Mouse (Mus musculus) liver, embryonic 11.5 days (tissue): Measurements from ENCODE around the gene Amt. TPM values are rescaled to one million over a fixed set of nuclear protein-coding genes. Genes with fewer than 3 reads are reported as not detected.
A peak's percentile ranks its signal among the peaks of the same experiment; 100 is the strongest.

Experiments
- ATAC-seq: fragments of 200-750 bp; cut with Nextera tagmentation; replicated peaks from 2 replicates; pipeline ENCODE4 v1.8.0; 2017; ENCODE audit warnings: moderate number of reproducible peaks, mild to moderate bottlenecking, moderate TSS enrichment, moderate library complexity; ENCODE audit not compliant: low FRiP score
- DNase-seq: peaks from one replicate; pipeline ENCODE4 v3.0.0-alpha.2; 2017; ENCODE audit warnings: low spot score
- H3K27ac ChIP-seq: fragments of 300-500 bp; sonication (generic); 2 replicates; pipeline ENCODE4 v1.5.1; 2014; ENCODE audit warnings: mild to moderate bottlenecking, low read depth, low read length, control low read depth
- H3K27me3 ChIP-seq: fragments of 300-500 bp; sonication (generic); replicated peaks from 2 replicates; pipeline ENCODE4 v1.6.1; 2014; ENCODE audit warnings: low read length, mixed read lengths; ENCODE audit not compliant: control insufficient read depth, insufficient read depth
- H3K36me3 ChIP-seq: fragments of 300-500 bp; sonication (generic); 2 replicates; pipeline ENCODE4 v1.6.1; 2014; ENCODE audit warnings: mild to moderate bottlenecking, low read length, moderate library complexity, mixed read lengths; ENCODE audit not compliant: control insufficient read depth, insufficient read depth
- H3K4me1 ChIP-seq: fragments of 300-500 bp; sonication (generic); replicated peaks from 2 replicates; pipeline ENCODE4 v1.6.1; 2014; ENCODE audit warnings: low read length, mixed read lengths; ENCODE audit not compliant: control insufficient read depth, insufficient read depth
- H3K4me2 ChIP-seq: fragments of 300-500 bp; sonication (generic); 2 replicates; pipeline ENCODE4 v1.6.1; 2014; ENCODE audit warnings: mild to moderate bottlenecking, control low read depth, moderate library complexity
- H3K4me3 ChIP-seq: fragments of 300-500 bp; sonication (generic); 2 replicates; pipeline ENCODE4 v1.5.1; 2014; ENCODE audit warnings: low read depth, low read length, control low read depth
- H3K9ac ChIP-seq: fragments of 300-500 bp; sonication (generic); 2 replicates; pipeline ENCODE4 v1.6.1; 2014; ENCODE audit warnings: low read depth, low read length, control low read depth
- H3K9me3 ChIP-seq: fragments of 300-500 bp; sonication (generic); 2 replicates; pipeline ENCODE4 v1.6.1; 2016; ENCODE audit warnings: low read length, inconsistent platforms, mixed read lengths; ENCODE audit not compliant: control insufficient read depth
- WGBS: fragments of 180-500 bp; shearing (Covaris S2); extraction: QIAGEN DNeasy Blood & Tissue Kit; methylation state at CpG from one replicate; pipeline ENCODE4 v1.1.7; 2014; 5-methylcytosine and 5-hydroxymethylcytosine counted together
- polyA plus RNA-seq: library from polyadenylated mRNA; unstranded; fragments of >200 nt; fragmentation: Nextera tagmentation; extraction: Ambion mirVana; gene quantifications from 2 replicates; pipeline ENCODE4 v1.2.1, GENCODE M21; 2014

The Amt gene
- polyA plus RNA-seq, result 16.0 and 16.5 TPM in 2 replicates

DNA sequence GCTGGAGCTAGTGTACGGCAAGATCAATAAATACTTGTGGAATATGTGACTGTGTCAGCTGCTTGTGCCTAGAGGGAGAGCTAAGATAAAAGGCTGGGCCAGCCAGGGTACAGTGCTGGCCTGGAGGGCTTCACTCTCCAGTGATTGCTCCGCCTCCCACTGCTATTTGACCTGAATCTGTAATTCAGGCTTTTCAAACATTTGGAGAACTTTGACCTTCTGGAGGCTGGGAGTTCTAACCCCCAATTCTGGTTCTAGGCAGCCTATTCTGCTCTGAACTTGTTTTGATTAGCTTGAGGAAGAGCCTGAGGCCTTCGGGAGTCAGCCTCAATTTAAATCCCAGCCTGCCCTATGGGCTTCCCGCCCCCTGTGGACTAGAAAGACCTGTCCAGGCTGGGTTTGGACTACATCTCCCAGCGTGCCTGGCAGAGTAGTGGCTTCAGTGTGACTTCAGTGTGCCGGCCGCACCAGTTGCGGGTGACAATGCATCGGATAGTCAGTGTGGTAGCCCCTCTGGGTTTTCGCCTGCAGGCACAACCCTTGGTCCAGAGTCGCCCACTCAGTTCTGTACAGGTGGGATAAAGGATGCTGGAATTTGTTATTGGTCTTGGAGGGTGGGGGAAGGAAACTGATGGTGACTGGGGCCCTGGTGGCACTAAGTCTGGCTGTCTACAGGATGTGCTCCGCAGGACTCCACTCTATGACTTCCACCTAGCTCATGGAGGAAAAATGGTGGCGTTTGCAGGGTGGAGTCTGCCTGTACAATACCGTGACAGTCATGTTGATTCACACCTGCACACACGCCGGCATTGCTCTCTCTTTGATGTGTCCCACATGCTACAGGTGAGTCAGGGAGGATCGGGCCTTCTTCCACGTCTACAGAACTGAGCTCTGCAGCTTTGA lies at the start of gene Amt:
TSS of gene Amt (plus strand) at position 401 of the 903 bp plus-strand sequence.
- DNase-seq (peak; percentile 50), ATAC-seq (peak; percentile 62)
- H3K27me3 ChIP-seq, result no peaks in the 10 kb centered on the region
- H3K9ac ChIP-seq, result peak within 1 kb of the TSS; percentile 8; the same call in 1 of the 2 replicates
- H3K4me1 ChIP-seq, result no peaks in the 10 kb centered on the region
- peak within 1 kb of the TSS; percentile 70 for H3K27ac ChIP-seq
- 0 out of 2 replicates have a peak, but pooled peaks cover 3% of the 10 kb centered on the region for H3K36me3 ChIP-seq
- WGBS, result 46% methylated on average over 18 of the region's 18 CpGs
- H3K4me3 ChIP-seq, result peak within 1 kb of the TSS; percentile 35
- no peaks in the 10 kb centered on the region for H3K9me3 ChIP-seq
- peak within 1 kb of the TSS; percentile 57 for H3K4me2 ChIP-seq

- Histone ChIP-seq H3K9ac (no peak overlapping the region), H3K36me3 (no peaks in the 10 kb centered on the region; the same call in 1 of the 2 replicates), H3K27ac (no peak overlapping the region), H3K4me2 (no peak overlapping the region), H3K4me3 (no peak overlapping the region), H3K4me1 (no peaks in the 10 kb centered on the region), H3K9me3 (no peaks in the 10 kb centered on the region), H3K27me3 (no peaks in the 10 kb centered on the region)
- WGBS, result 67% methylated on average over 5 of the region's 5 CpGs
- ATAC-seq (no peak), DNase-seq (no peak)
Observed at GRCm38 (mm10) chr9:108248957-108249356, 47.7 kb upstream of the Amt start.

DNA sequence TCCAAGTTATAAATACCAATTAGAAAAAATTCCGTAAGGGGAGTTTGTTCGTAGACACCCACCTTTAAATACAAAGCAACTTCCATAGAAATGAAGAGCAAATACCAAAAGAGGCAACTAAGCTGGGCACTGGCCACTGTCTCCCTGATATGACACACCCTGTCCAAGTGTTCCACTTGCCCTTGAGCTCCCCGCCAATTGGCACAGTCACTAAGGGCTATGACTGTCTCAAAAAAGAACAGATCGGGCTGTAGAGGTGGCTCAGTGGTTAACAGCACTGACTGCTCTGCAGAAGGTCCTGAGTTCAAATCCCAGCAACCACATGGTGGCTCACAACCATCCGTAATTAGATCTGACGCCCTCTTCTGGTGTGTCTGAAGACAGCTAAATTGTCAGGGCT lies 44.8 kb upstream of the Amt start:
- Histone ChIP-seq H3K9me3 (no peaks in the 10 kb centered on the region), H3K36me3 (no peaks in the 10 kb centered on the region), H3K27me3 (no peaks in the 10 kb centered on the region), H3K27ac (no peak overlapping the region), H3K9ac (no peak overlapping the region), H3K4me3 (no peak overlapping the region), H3K4me1 (no peaks in the 10 kb centered on the region), H3K4me2 (no peak overlapping the region)
- 90% methylated on average over 6 of the region's 6 CpGs for whole genome bisulfite sequencing
- ATAC-seq (no peak), DNase-seq (no peak)

DNA sequence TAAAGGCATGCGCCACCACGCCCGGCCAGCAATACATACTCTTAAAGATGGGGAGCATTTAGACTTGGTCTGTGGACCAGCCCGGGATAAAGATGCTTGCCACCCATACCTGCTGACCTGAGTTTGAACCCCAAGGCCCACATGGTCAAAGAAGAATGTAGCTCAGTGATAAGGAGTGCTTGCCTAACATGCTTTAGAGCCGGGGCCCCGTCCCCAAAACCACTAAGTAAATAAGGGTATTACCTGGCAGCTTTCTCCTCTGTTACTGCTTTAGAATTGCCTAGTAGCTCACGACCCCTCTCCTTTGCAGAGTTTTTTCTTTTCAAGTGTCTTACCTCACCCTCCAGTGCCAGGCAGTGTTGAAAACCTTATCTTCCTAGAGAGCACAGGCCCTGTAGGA lies 43.9 kb upstream of the Amt start:
- ATAC-seq, result no peak

GRCm38 (mm10) chr9:108260526-108260925 lies 36.1 kb upstream of the Amt start:
- Histone ChIP-seq H3K4me1 (peaks cover 16% of the 10 kb centered on the region), H3K4me2 (no peak overlapping the region), H3K9me3 (no peaks in the 10 kb centered on the region), H3K27ac (no peak overlapping the region), H3K9ac (no peak overlapping the region), H3K27me3 (no peaks in the 10 kb centered on the region), H3K36me3 (no peaks in the 10 kb centered on the region), H3K4me3 (no peak overlapping the region)
- DNase-seq (no peak), ATAC-seq (no peak)
- 65% methylated on average over 4 of the region's 4 CpGs for WGBS

More for the DNA sequence above, 43.9 kb upstream of the Amt start:
- no peak overlapping the region for H3K4me2 ChIP-seq
- no peak overlapping the region for H3K27ac ChIP-seq
- no peaks in the 10 kb centered on the region for H3K9me3 ChIP-seq
- H3K36me3 ChIP-seq, result no peaks in the 10 kb centered on the region
- H3K9ac ChIP-seq, result no peak overlapping the region
- H3K4me3 ChIP-seq, result no peak overlapping the region
- no peaks in the 10 kb centered on the region for H3K27me3 ChIP-seq
- 77% methylated on average over 7 of the region's 7 CpGs for WGBS
- DNase-seq, result no peak
- no peaks in the 10 kb centered on the region for H3K4me1 ChIP-seq

DNA sequence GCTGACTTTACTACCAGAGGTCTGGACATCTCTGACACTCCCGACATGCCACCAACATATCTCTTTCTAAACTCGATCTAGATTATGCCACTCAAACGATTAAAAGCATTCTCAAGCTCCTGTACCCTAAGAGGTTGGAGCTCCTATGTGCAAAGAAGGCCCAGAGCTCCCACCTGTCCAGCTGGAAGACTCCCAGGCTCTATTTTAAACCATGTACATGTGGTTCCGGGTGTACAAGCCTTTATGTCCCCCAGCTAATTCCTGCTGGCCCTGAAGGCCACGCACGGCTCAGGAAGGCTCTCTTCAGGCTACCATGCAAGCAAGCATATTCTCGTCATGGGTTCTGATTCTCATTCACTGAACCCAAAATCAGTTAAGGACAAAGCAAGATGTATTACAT lies 34.8 kb upstream of the Amt start:
- Histone ChIP-seq H3K9me3 (no peaks in the 10 kb centered on the region), H3K9ac (no peak overlapping the region), H3K4me2 (peak overlapping the region; percentile 95), H3K27me3 (no peaks in the 10 kb centered on the region), H3K4me3 (peak overlapping the region; percentile 91), H3K36me3 (no peaks in the 10 kb centered on the region), H3K27ac (no peak overlapping the region), H3K4me1 (peaks cover 16% of the 10 kb centered on the region)
- DNase-seq (no peak), ATAC-seq (no peak)
- WGBS, result 69% methylated on average over 7 of the region's 7 CpGs

DNA sequence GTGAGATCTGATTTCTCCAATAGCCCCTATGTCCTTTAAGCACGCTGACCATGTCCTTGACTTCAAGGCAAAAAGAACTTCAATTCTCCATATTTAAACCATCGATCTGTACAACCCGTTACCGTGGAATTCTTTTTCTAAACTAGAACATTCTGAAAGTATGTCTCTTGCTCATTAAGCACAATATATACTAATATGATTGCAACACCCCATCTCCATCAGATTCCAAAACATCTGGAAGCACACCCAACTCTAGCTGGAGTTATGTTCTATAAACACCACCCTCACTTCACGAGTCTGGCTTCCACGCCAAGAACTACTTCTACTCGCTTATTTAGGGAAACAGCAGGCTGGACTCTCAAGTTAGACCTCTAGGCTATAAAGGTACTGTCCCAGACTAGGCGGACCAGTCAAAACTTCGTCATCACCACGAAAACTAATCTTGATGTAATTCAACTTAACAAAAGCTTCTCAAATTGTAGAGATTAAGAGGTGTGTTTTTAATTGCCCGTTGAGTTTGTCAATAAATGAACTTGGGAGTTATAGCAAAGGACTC lies 34.1 kb upstream of the Amt start:
- H3K9me3 ChIP-seq, result no peaks in the 10 kb centered on the region
- peak overlapping the region; percentile 91 for H3K4me3 ChIP-seq
- no peaks in the 10 kb centered on the region for H3K27me3 ChIP-seq
- no peaks in the 10 kb centered on the region for H3K36me3 ChIP-seq
- peak overlapping the region; percentile 95 for H3K4me2 ChIP-seq
- H3K4me1 ChIP-seq, result peaks cover 16% of the 10 kb centered on the region
- ATAC-seq, result no peak
- no peak overlapping the region for H3K27ac ChIP-seq
- 55% methylated on average over 11 of the region's 11 CpGs for WGBS
- no peak for DNase-seq
- H3K9ac ChIP-seq, result peak overlapping the region; percentile 79

DNA sequence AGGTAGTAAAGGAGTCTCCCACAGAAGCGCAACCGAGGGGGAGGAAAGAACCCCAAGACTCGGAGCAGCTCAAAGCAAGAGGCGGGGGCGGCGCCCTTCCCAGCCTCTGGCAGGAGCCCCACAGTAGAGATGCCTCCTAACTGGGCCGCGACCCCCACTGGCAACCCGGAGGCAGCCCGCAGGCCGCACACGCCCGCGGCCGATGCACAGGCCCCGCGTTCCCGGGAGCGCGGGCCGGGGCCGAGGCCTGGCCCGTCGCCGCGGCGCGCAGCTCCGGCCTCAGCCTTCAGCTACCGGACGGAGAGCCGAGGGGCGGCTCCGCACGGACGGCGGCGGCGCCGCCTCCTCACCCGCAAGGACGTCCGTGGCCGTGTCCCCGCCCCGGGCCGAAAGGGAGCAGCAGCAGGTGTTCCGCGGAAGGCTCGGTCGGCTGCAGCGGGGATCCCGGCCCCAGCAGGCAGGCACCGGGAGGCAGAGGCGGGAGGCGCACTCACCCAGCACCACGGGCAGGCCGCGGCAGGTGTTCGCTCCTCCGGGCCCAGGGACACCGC lies 33.4 kb upstream of the Amt start:
- Histone ChIP-seq H3K27me3 (no peaks in the 10 kb centered on the region), H3K4me2 (peak overlapping the region; percentile 95), H3K9me3 (no peaks in the 10 kb centered on the region), H3K4me1 (peaks cover 16% of the 10 kb centered on the region), H3K36me3 (no peaks in the 10 kb centered on the region), H3K27ac (peak overlapping the region; percentile 86), H3K4me3 (peak overlapping the region; percentile 91), H3K9ac (peak overlapping the region; percentile 79)
- ATAC-seq, result peak; percentile 62
- no peak for DNase-seq
- WGBS, result under 1% methylated on average over 57 of the region's 62 CpGs
